In the genomic region with DNA sequence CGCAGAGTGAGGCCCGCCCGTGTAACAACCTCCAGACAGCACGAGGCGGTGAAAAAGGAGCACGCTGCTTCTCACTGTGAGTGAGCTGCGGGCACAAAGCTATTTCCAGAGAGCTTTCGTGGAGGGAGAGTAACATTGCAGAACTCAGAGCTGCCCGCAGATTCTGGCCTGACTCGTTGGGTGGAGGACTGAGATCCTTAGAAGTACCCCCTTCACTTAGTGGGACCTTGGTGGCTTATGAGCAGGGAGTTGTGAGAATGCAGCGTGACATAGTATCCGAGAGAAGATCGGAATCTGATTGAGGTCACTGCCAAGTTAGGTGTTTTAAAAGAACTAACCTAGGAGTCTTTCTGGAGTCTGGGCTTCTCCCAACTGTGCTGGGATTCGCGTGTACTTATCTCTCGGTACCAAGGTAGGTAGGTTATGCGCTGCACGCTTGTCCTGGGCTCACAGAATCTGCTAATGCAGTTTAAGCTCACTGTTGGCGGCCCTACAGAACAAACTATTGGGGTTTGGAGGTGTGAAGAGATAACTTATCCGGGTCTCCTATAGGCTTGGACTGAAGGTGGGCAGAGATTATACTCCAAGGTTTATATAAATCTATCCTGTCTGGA, we compare ENCODE assay signal across 7 mouse cellular contexts. TPM values are rescaled to one million over a fixed set of nuclear protein-coding genes. Genes with fewer than 3 reads are reported as not detected.
DNase-seq lines count a peak whose midpoint lies in the region; ATAC-seq and TF ChIP-seq lines count a peak whose summit lies in the region.

No protein-coding gene starts in this region.

- peak overlapping the region; percentile 66 for H3K4me2 ChIP-seq in neural tube, embryonic 11.5 days (ENCODE audit: low read depth)
- peak overlapping the region; percentile 98 for H3K4me2 ChIP-seq in hindbrain, embryonic 15.5 days

- H3K27ac ChIP-seq in neural tube, embryonic 11.5 days (ENCODE audit: low read depth, low read length): 0 out of 2 replicates have a peak overlapping the region, but pooled peaks have one; percentile 39
- H3K27ac ChIP-seq in embryonic fibroblast, embryonic 13.5 days (ENCODE audit: insufficient read depth, low read length): peak overlapping the region; percentile 55
- H3K27ac ChIP-seq in hindbrain, embryonic 15.5 days (replicated peaks): peak overlapping the region; percentile 77

- H3K4me3 ChIP-seq in neural tube, embryonic 11.5 days (ENCODE audit: low read depth, low read length): peak overlapping the region; percentile 97
- peak overlapping the region; percentile 91 for H3K4me3 ChIP-seq in embryonic fibroblast, embryonic 13.5 days (ENCODE audit: insufficient read depth, low read length)
- H3K4me3 ChIP-seq in hindbrain, embryonic 15.5 days: peak overlapping the region; percentile 87

- TF ChIP-seq CTCF in embryonic fibroblast, embryonic 13.5 days (IDR thresholded peaks at IDR 0.05; ENCODE audit: borderline replicate concordance, insufficient read depth, low read length): no peak

- peak; percentile 1 for ATAC-seq in neural tube, embryonic 11.5 days (ENCODE audit: insufficient read depth, low FRiP score, low TSS enrichment)
- peak; percentile 81 for ATAC-seq in hindbrain, embryonic 15.5 days (ENCODE audit: low FRiP score, low read depth)
- peak; percentile 57 for ATAC-seq in megakaryocyte-erythroid progenitor cell, adult 5-6 weeks (replicated peaks; ENCODE audit: low FRiP score, low TSS enrichment, poor library complexity, severe bottlenecking)

- no peak for TF ChIP-seq POLR2A in embryonic fibroblast, embryonic 13.5 days (IDR thresholded peaks at IDR 0.05; ENCODE audit: low read depth, low read length)

- H3K4me1 ChIP-seq in neural tube, embryonic 11.5 days (ENCODE audit: control insufficient read depth, insufficient read depth, low read length): peaks cover 5% of the 10 kb centered on the region; the same call in 1 of the 2 replicates
- no peaks in the 10 kb centered on the region for H3K4me1 ChIP-seq in embryonic fibroblast, embryonic 13.5 days (ENCODE audit: control insufficient read depth, insufficient read depth, low read length)
- peaks cover 23% of the 10 kb centered on the region for H3K4me1 ChIP-seq in hindbrain, embryonic 15.5 days (replicated peaks)

- H3K9me3 ChIP-seq in neural tube, embryonic 11.5 days (ENCODE audit: control insufficient read depth, low read length): no peaks in the 10 kb centered on the region
- H3K9me3 ChIP-seq in hindbrain, embryonic 15.5 days: no peaks in the 10 kb centered on the region

- WGBS in neural tube, embryonic 11.5 days: 1% methylated on average over 20 of the region's 20 CpGs
- under 1% methylated on average over 20 of the region's 20 CpGs for WGBS in hindbrain, embryonic 15.5 days

- no peaks in the 10 kb centered on the region for H3K27me3 ChIP-seq in neural tube, embryonic 11.5 days (ENCODE audit: control insufficient read depth, insufficient read depth, low read length)
- no peaks in the 10 kb centered on the region for H3K27me3 ChIP-seq in hindbrain, embryonic 15.5 days

- DNase-seq in neural tube, embryonic 11.5 days (ENCODE audit: low spot score): no peak
- DNase-seq in neural tube, embryonic 10.5 days (ENCODE audit: extremely low spot score, low spot score): no peak
- DNase-seq in urinary bladder, postnatal 14 days (ENCODE audit: low spot score): no peak
- DNase-seq in ovary, postnatal 36 days (ENCODE audit: low spot score): no peak

- peak overlapping the region; percentile 89 for H3K9ac ChIP-seq in neural tube, embryonic 11.5 days (ENCODE audit: low read length)
- H3K9ac ChIP-seq in hindbrain, embryonic 15.5 days: peak overlapping the region; percentile 89

- H3K36me3 ChIP-seq in neural tube, embryonic 11.5 days (ENCODE audit: control insufficient read depth, insufficient read depth, low read length): 0 out of 2 replicates have a peak, but pooled peaks cover under 1% of the 10 kb centered on the region
- H3K36me3 ChIP-seq in hindbrain, embryonic 15.5 days: peaks cover 9% of the 10 kb centered on the region; the same call in 1 of the 2 replicates

RNA-seq across cellular contexts. Expression of gene Iars, which starts 0.4 kb away (rescaled TPM):
- polyA plus RNA-seq in neural tube, embryonic 11.5 days (2014; fragmentation: Nextera tagmentation; extraction: Ambion mirVana): 110 and 123 TPM in 2 replicates
- 156 and 158 TPM in 2 replicates for polyA plus RNA-seq in embryonic fibroblast, embryonic 13.5 days (2011; ENCODE audit: insufficient read length, low read depth, missing spikeins)
- 49.9 and 52.3 TPM in 2 replicates for polyA plus RNA-seq in hindbrain, embryonic 15.5 days (2015; fragmentation: Nextera tagmentation; extraction: Ambion mirVana)
- total RNA-seq in megakaryocyte-erythroid progenitor cell, adult 5-6 weeks (2014; fragmentation: Nextera tagmentation): 77.6 and 124 TPM in 2 replicates
- 90.4 and 105 TPM in 2 replicates for total RNA-seq in megakaryocyte-erythroid progenitor cell, adult 5-6 weeks (2017)

RNA-seq across cellular contexts. Expression of gene Nol8, which starts 29.5 kb away (rescaled TPM):
- 19.1 and 20.3 TPM in 2 replicates for polyA plus RNA-seq in neural tube, embryonic 11.5 days (2014; fragmentation: Nextera tagmentation; extraction: Ambion mirVana)
- polyA plus RNA-seq in embryonic fibroblast, embryonic 13.5 days (2011; ENCODE audit: insufficient read length, low read depth, missing spikeins): 18.6 and 20.5 TPM in 2 replicates
- polyA plus RNA-seq in hindbrain, embryonic 15.5 days (2015; fragmentation: Nextera tagmentation; extraction: Ambion mirVana): 15.0 and 16.8 TPM in 2 replicates
- 43.9 and 63.1 TPM in 2 replicates for total RNA-seq in megakaryocyte-erythroid progenitor cell, adult 5-6 weeks (2014; fragmentation: Nextera tagmentation)
- 60.7 and 71.4 TPM in 2 replicates for total RNA-seq in megakaryocyte-erythroid progenitor cell, adult 5-6 weeks (2017)

RNA-seq across cellular contexts. Expression of gene Cenpp, which starts 29.8 kb away (rescaled TPM):
- polyA plus RNA-seq in neural tube, embryonic 11.5 days (2014; fragmentation: Nextera tagmentation; extraction: Ambion mirVana): 25.8 and 30.8 TPM in 2 replicates
- 6.5 and 9.0 TPM in 2 replicates for polyA plus RNA-seq in embryonic fibroblast, embryonic 13.5 days (2011; ENCODE audit: insufficient read length, low read depth, missing spikeins)
- 7.1 and 8.5 TPM in 2 replicates for polyA plus RNA-seq in hindbrain, embryonic 15.5 days (2015; fragmentation: Nextera tagmentation; extraction: Ambion mirVana)
- 44.6 and 44.7 TPM in 2 replicates for total RNA-seq in megakaryocyte-erythroid progenitor cell, adult 5-6 weeks (2014; fragmentation: Nextera tagmentation)
- 33.8 and 43.8 TPM in 2 replicates for total RNA-seq in megakaryocyte-erythroid progenitor cell, adult 5-6 weeks (2017)

Comparison
In these comparisons a context has a peak if more than half of its experiments do, and no peak if none do; other contexts are left out.
1. ATAC-seq: peak in every context shown above with its lines; median percentile 81 in hindbrain, embryonic 15.5 days; 57 in megakaryocyte-erythroid progenitor cell, adult 5-6 weeks; 1 in neural tube, embryonic 11.5 days.